In genomic region chr11:75487496-75487895, GRCm38 (mm10) we compare ENCODE assay signal across 8 mouse cellular contexts. TPM values are rescaled to one million over a fixed set of nuclear protein-coding genes. Genes with fewer than 3 reads are reported as not detected.
DNase-seq lines count a peak whose midpoint lies in the region; ATAC-seq and TF ChIP-seq lines count a peak whose summit lies in the region.

No protein-coding gene starts in this region.

- intact Hi-C loops in left cerebral cortex, postnatal 14 days (cut with DNase I): no loop called here

- H3K79me2 ChIP-seq in myocyte (ENCODE audit: control insufficient read depth, insufficient read depth): peaks cover 31% of the 10 kb centered on the region

- peaks cover 6% of the 10 kb centered on the region; the same call in 1 of the 2 replicates for H3K4me1 ChIP-seq in brown adipose tissue, adult 24 weeks (ENCODE audit: control insufficient read depth, insufficient read depth, insufficient read length, low read length)
- peaks cover 8% of the 10 kb centered on the region for H3K4me1 ChIP-seq in hindbrain, postnatal 0 days (ENCODE audit: insufficient read depth, low read length)

- no peak for TF ChIP-seq POLR2A in myocyte (IDR thresholded peaks at IDR 0.05; ENCODE audit: insufficient read length, low read depth)

- peak overlapping the region; percentile 96 for H3K4me2 ChIP-seq in hindbrain, postnatal 0 days (ENCODE audit: low read depth, low read length)
- peak overlapping the region; percentile 94 for H3K4me2 ChIP-seq in myocyte (ENCODE audit: low read depth)

- WGBS in hindbrain, postnatal 0 days: 44% methylated on average over 6 of the region's 6 CpGs

- TF ChIP-seq CTCF in layer of hippocampus, adult 2 months (conservative IDR thresholded peaks at IDR 0.05): no peak
- no peak for TF ChIP-seq CTCF in hindbrain, postnatal 0 days (IDR thresholded peaks at IDR 0.05; ENCODE audit: low read depth)

- peak overlapping the region; percentile 91 for H3K4me3 ChIP-seq in layer of hippocampus, adult 2 months
- H3K4me3 ChIP-seq in brown adipose tissue, adult 24 weeks (ENCODE audit: insufficient read depth, low read depth, low read length): peak overlapping the region; percentile 93
- peak overlapping the region; percentile 93 for H3K4me3 ChIP-seq in hindbrain, postnatal 0 days (ENCODE audit: low read length)
- H3K4me3 ChIP-seq in myocyte: peak overlapping the region; percentile 83

- peak overlapping the region; percentile 96 for H3ac ChIP-seq in myocyte (ENCODE audit: control insufficient read depth, insufficient read length)

- H3K27me3 ChIP-seq in hindbrain, postnatal 0 days (ENCODE audit: insufficient read depth, low read length): no peaks in the 10 kb centered on the region
- H3K27me3 ChIP-seq in myocyte (ENCODE audit: control insufficient read depth, insufficient read depth, insufficient read length): no peaks in the 10 kb centered on the region

- no peaks in the 10 kb centered on the region for H3K9me3 ChIP-seq in hindbrain, postnatal 0 days (ENCODE audit: low read length)

- H3K27ac ChIP-seq in layer of hippocampus, adult 2 months: peak overlapping the region; percentile 98; the same call in 1 of the 2 replicates
- 0 out of 2 replicates have a peak overlapping the region, but pooled peaks have one; percentile 0 for H3K27ac ChIP-seq in brown adipose tissue, adult 24 weeks (replicated peaks; ENCODE audit: low read depth, low read length)
- peak overlapping the region; percentile 81; the same call in 1 of the 2 replicates for H3K27ac ChIP-seq in hindbrain, postnatal 0 days

- DNase-seq in layer of hippocampus, adult 2 months (ENCODE audit: low spot score in 2 of 2): no peak
- no peak for DNase-seq in layer of hippocampus, postnatal 25 days (ENCODE audit: extremely low spot score in 1 of 2, low spot score in 1 of 2)
- DNase-seq in hindbrain, postnatal 0 days (ENCODE audit: low spot score): no peak
- DNase-seq in embryo, embryonic 9.5 days (ENCODE audit: extremely low spot score): no peak
- no peak for DNase-seq in left cerebral cortex, postnatal 14 days (ENCODE audit: low spot score in 2 of 2)
- DNase-seq in gastrocnemius, postnatal 25 days: no peak

- no peak for ATAC-seq in hindbrain, postnatal 0 days

- H3K36me3 ChIP-seq in hindbrain, postnatal 0 days (ENCODE audit: insufficient read depth, low read length): peaks cover 33% of the 10 kb centered on the region
- peaks cover 33% of the 10 kb centered on the region for H3K36me3 ChIP-seq in myocyte (ENCODE audit: control insufficient read depth, insufficient read depth)

- H3K9ac ChIP-seq in hindbrain, postnatal 0 days (replicated peaks; ENCODE audit: low read length): peak overlapping the region; percentile 93

TF ChIP-seq in myocyte, 11 proteins besides CTCF, POLR2A, EP300 and RAD21:
- no peak for TF ChIP-seq MYOD1 (IDR thresholded peaks at IDR 0.05; ENCODE audit: control insufficient read depth in 1 of 3, insufficient read length in 2 of 3, low read depth in 2 of 3)
- no peak for TF ChIP-seq MAX (IDR thresholded peaks at IDR 0.05; ENCODE audit: low read depth)
- no peak for TF ChIP-seq CEBPB (IDR thresholded peaks at IDR 0.05; ENCODE audit: insufficient read depth, poor library complexity, severe bottlenecking)
- no peak for TF ChIP-seq SRF (IDR thresholded peaks at IDR 0.05; ENCODE audit: control insufficient read depth, insufficient read length, low read depth)
- no peak for TF ChIP-seq REST (IDR thresholded peaks at IDR 0.05; ENCODE audit: insufficient read depth, insufficient read length)
- no peak for TF ChIP-seq TCF12 (IDR thresholded peaks at IDR 0.05; ENCODE audit: insufficient read depth, poor library complexity, severe bottlenecking)
- TF ChIP-seq TCF3 (IDR thresholded peaks at IDR 0.05; ENCODE audit: insufficient read length, low read depth): no peak
- no peak for TF ChIP-seq MYOG (IDR thresholded peaks at IDR 0.05; ENCODE audit: control insufficient read depth in 1 of 3, insufficient read depth in 1 of 3, insufficient read length in 2 of 3, low read depth in 2 of 3)
- TF ChIP-seq USF1 (IDR thresholded peaks at IDR 0.05; ENCODE audit: low read depth): no peak

RNA-seq across cellular contexts. Expression of gene Prpf8, which starts 0.9 kb away (rescaled TPM):
- total RNA-seq in layer of hippocampus, adult 2 months (2021): 100 to 1,000 TPM; 131 to 139 TPM
- total RNA-seq in layer of hippocampus, postnatal 25 days (2021): 100 to 1,000 TPM; 125 to 129 TPM
- 57.2 and 61.0 TPM in 2 replicates for polyA plus RNA-seq in brown adipose tissue, adult 24 weeks (2012; ENCODE audit: insufficient read depth, insufficient read length, missing spikeins)
- 118 and 126 TPM in 2 replicates for total RNA-seq in hindbrain, postnatal 0 days (2014; rRNA removed)
- polyA plus RNA-seq in hindbrain, postnatal 0 days (2015; fragmentation: Nextera tagmentation; extraction: Ambion mirVana): 25.9 and 29.4 TPM in 2 replicates
- 93.0 TPM for polyA plus RNA-seq in myocyte (2012; fragmentation: generic; extraction: Trizol)
- total RNA-seq in left cerebral cortex, postnatal 14 days (2021): 100 to 1,000 TPM; 115 to 116 TPM
- total RNA-seq in gastrocnemius, postnatal 25 days (2021): 10 to 100 TPM; 56.9 to 59.4 TPM

RNA-seq across cellular contexts. Expression of gene Rilp, which starts 22.4 kb away (rescaled TPM):
- 1 to 10 TPM; 1.6 to 1.7 TPM for total RNA-seq in layer of hippocampus, adult 2 months (2021)
- 1 to 10 TPM; 1.7 to 3.1 TPM for total RNA-seq in layer of hippocampus, postnatal 25 days (2021)
- 42.3 and 47.1 TPM in 2 replicates for polyA plus RNA-seq in brown adipose tissue, adult 24 weeks (2012; ENCODE audit: insufficient read depth, insufficient read length, missing spikeins)
- 3.9 and 6.6 TPM in 2 replicates for total RNA-seq in hindbrain, postnatal 0 days (2014; rRNA removed)
- 7.3 and 7.6 TPM in 2 replicates for polyA plus RNA-seq in hindbrain, postnatal 0 days (2015; fragmentation: Nextera tagmentation; extraction: Ambion mirVana)
- polyA plus RNA-seq in myocyte (2012; fragmentation: generic; extraction: Trizol): 4.6 TPM
- 1 to 10 TPM; 2.0 to 2.5 TPM for total RNA-seq in left cerebral cortex, postnatal 14 days (2021)
- total RNA-seq in gastrocnemius, postnatal 25 days (2021): 10 to 100 TPM; 39.2 to 42.8 TPM

RNA-seq across cellular contexts. Expression of gene Scarf1, which starts 25.8 kb away (rescaled TPM):
- 1 to 10 TPM; 1.3 TPM for total RNA-seq in layer of hippocampus, adult 2 months (2021)
- 1 to 10 TPM; 1.4 to 1.6 TPM for total RNA-seq in layer of hippocampus, postnatal 25 days (2021)
- 3.4 and 5.3 TPM in 2 replicates for polyA plus RNA-seq in brown adipose tissue, adult 24 weeks (2012; ENCODE audit: insufficient read depth, insufficient read length, missing spikeins)
- 3.3 and 3.7 TPM in 2 replicates for total RNA-seq in hindbrain, postnatal 0 days (2014; rRNA removed)
- 3.5 and 3.6 TPM in 2 replicates for polyA plus RNA-seq in hindbrain, postnatal 0 days (2015; fragmentation: Nextera tagmentation; extraction: Ambion mirVana)
- 0.06 TPM for polyA plus RNA-seq in myocyte (2012; fragmentation: generic; extraction: Trizol)
- 1 to 10 TPM; 3.0 to 3.3 TPM for total RNA-seq in left cerebral cortex, postnatal 14 days (2021)
- total RNA-seq in gastrocnemius, postnatal 25 days (2021): 1 to 10 TPM; 3.2 to 4.7 TPM

RNA-seq across cellular contexts. Expression of gene Tlcd2, which starts 26.0 kb away (rescaled TPM):
- total RNA-seq in layer of hippocampus, adult 2 months (2021): under 1 TPM in 1 of 2 experiments, not detected in 1; 0.56 TPM
- under 1 TPM; 0.59 to 0.87 TPM for total RNA-seq in layer of hippocampus, postnatal 25 days (2021)
- 13.5 and 20.2 TPM in 2 replicates for polyA plus RNA-seq in brown adipose tissue, adult 24 weeks (2012; ENCODE audit: insufficient read depth, insufficient read length, missing spikeins)
- 1.0 and 3.4 TPM in 2 replicates for total RNA-seq in hindbrain, postnatal 0 days (2014; rRNA removed)
- polyA plus RNA-seq in hindbrain, postnatal 0 days (2015; fragmentation: Nextera tagmentation; extraction: Ambion mirVana): 1.5 and 1.6 TPM in 2 replicates
- 2.9 TPM for polyA plus RNA-seq in myocyte (2012; fragmentation: generic; extraction: Trizol)
- under 1 TPM; 0.33 to 0.95 TPM for total RNA-seq in left cerebral cortex, postnatal 14 days (2021)
- total RNA-seq in gastrocnemius, postnatal 25 days (2021): 1 to 10 TPM; 3.9 to 6.9 TPM

RNA-seq across cellular contexts. Expression of gene Wdr81, which starts 33.0 kb away (rescaled TPM):
- total RNA-seq in layer of hippocampus, adult 2 months (2021): 10 to 100 TPM; 23.4 to 23.7 TPM
- 10 to 100 TPM; 21.9 to 22.7 TPM for total RNA-seq in layer of hippocampus, postnatal 25 days (2021)
- 5.5 and 7.2 TPM in 2 replicates for polyA plus RNA-seq in brown adipose tissue, adult 24 weeks (2012; ENCODE audit: insufficient read depth, insufficient read length, missing spikeins)
- 19.4 and 20.4 TPM in 2 replicates for total RNA-seq in hindbrain, postnatal 0 days (2014; rRNA removed)
- 3.9 and 4.1 TPM in 2 replicates for polyA plus RNA-seq in hindbrain, postnatal 0 days (2015; fragmentation: Nextera tagmentation; extraction: Ambion mirVana)
- 17.3 TPM for polyA plus RNA-seq in myocyte (2012; fragmentation: generic; extraction: Trizol)
- 10 to 100 TPM; 20.0 to 20.7 TPM for total RNA-seq in left cerebral cortex, postnatal 14 days (2021)
- 1 to 10 TPM; 4.7 to 5.7 TPM for total RNA-seq in gastrocnemius, postnatal 25 days (2021)

Comparison
In these comparisons a context has a peak if more than half of its experiments do, and no peak if none do; other contexts are left out.
1. H3K27ac ChIP-seq: peak in every context shown above with its lines; median percentile 98 in layer of hippocampus, adult 2 months; 81 in hindbrain, postnatal 0 days; 0 in brown adipose tissue, adult 24 weeks.